Mouse (Mus musculus) neural tube, embryonic 12.5 days (tissue): Measurements from ENCODE around the gene Kxd1. TPM values are rescaled to one million over a fixed set of nuclear protein-coding genes. Genes with fewer than 3 reads are reported as not detected.

ENCODE experiments used
- ATAC-seq: fragments of 200-750 bp; cut with Nextera tagmentation; 2 replicates; pipeline ENCODE4 v1.8.0; 2017; ENCODE audit warnings: low read depth, mild to moderate bottlenecking, moderate TSS enrichment, moderate library complexity; ENCODE audit not compliant: low FRiP score
- H3K27ac ChIP-seq: fragments of 300-500 bp; sonication (generic); 2 replicates; pipeline ENCODE4 v1.5.1; 2016
- H3K27me3 ChIP-seq: fragments of 300-500 bp; sonication (generic); replicated peaks from 2 replicates; pipeline ENCODE4 v1.6.1; 2016; ENCODE audit warnings: mild to moderate bottlenecking
- H3K36me3 ChIP-seq: fragments of 300-500 bp; sonication (generic); 2 replicates; pipeline ENCODE4 v1.6.1; 2016; ENCODE audit warnings: mild to moderate bottlenecking
- H3K4me1 ChIP-seq: fragments of 300-500 bp; sonication (generic); 2 replicates; pipeline ENCODE4 v1.6.1; 2016
- H3K4me2 ChIP-seq: fragments of 300-500 bp; sonication (generic); replicated peaks from 2 replicates; pipeline ENCODE4 v1.6.1; 2016; ENCODE audit warnings: mild to moderate bottlenecking
- H3K4me3 ChIP-seq: fragments of 300-500 bp; sonication (generic); 2 replicates; pipeline ENCODE4 v1.5.1; 2016
- H3K9ac ChIP-seq: fragments of 300-500 bp; sonication (generic); 2 replicates; pipeline ENCODE4 v1.6.1; 2016; ENCODE audit warnings: mild to moderate bottlenecking
- H3K9me3 ChIP-seq: fragments of 300-500 bp; sonication (generic); 2 replicates; pipeline ENCODE4 v1.6.1; 2016; ENCODE audit warnings: mild to moderate bottlenecking
- WGBS: fragments of 180-500 bp; shearing (Covaris S2); methylation state at CpG from one replicate; pipeline ENCODE4 v1.1.7; 2016; 5-methylcytosine and 5-hydroxymethylcytosine counted together
- polyA plus RNA-seq: library from polyadenylated mRNA; unstranded; fragments of >200 nt; fragmentation: Nextera tagmentation; extraction: Ambion mirVana; gene quantifications from 2 replicates; pipeline ENCODE4 v1.2.1, GENCODE M21; 2016

Kxd1 gene
- polyA plus RNA-seq, 1 experiment from 2014 or later = 50.3 TPM

DNA sequence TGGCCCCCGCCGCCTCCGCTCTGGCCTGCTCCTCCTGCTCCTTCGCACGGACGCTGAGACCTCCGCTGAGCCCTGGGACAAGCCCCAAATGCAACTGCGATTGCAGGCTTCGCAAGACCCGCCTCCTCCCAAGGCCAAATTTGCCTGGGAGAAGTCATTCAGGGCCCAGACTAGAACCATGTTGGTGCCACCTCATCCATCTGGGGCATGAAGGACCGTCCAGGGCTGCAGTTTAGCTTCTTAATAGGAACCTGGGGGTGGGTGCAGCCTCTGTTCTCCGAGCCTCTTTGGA lies 32.0 kb downstream of the Kxd1 start:
- peaks cover 38% of the 10 kb centered on the region for H3K4me1 ChIP-seq
- ATAC-seq = no peak
- H3K27ac ChIP-seq = no peak overlapping the region
- peak overlapping the region; percentile 23; the same call in 1 of the 2 replicates for H3K4me2 ChIP-seq
- WGBS = 5% methylated on average over 12 of the region's 12 CpGs
- no peaks in the 10 kb centered on the region for H3K9me3 ChIP-seq
- H3K36me3 ChIP-seq = no peaks in the 10 kb centered on the region
- peaks cover 99% of the 10 kb centered on the region for H3K27me3 ChIP-seq
- no peak overlapping the region for H3K9ac ChIP-seq
- H3K4me3 ChIP-seq = peak overlapping the region; percentile 17

DNA sequence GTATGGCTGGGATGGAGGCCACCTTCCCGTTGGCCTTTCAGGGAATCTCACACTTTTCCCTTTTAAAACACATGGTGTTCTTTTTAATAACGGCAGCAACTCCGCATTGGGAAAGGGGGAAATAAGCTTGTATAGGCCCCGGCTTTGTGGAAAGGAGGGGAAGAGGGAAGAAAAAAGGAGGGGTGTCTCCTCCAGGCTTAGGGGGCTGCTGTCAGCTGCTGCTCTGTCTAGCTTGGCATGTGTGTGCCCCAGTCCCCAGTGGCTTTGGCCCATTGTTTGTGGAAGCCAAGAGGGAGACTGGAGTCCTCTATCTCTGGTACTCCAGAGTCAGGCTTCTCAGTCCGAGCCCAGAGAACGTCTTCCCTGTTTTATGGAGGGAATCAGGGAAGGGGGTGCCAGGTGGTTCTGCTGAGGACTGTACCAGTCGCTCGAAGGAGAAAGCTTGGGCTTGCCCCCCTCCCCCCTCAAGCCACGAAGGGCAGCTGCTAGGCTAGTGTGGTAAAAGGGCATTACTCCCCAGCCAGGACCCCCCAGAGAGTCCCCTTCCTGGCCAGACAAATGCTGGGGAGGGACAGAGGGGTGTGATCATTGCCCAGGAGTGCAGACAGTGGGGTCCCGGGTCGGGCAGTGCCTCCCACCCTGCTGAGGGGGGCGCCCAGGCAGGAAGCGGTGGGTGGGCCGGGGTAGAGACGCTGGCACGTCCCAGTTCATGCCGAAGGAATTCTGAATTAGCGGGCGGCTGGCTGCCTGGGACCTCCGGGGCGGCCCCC lies 32.6 kb downstream of the Kxd1 start:
- whole genome bisulfite sequencing = 2% methylated on average over 21 of the region's 21 CpGs
- Histone ChIP-seq H3K9ac (no peak overlapping the region), H3K4me2 (peak overlapping the region; percentile 23; the same call in 1 of the 2 replicates), H3K4me1 (peaks cover 38% of the 10 kb centered on the region), H3K4me3 (peak overlapping the region; percentile 17), H3K9me3 (no peaks in the 10 kb centered on the region), H3K27ac (no peak overlapping the region), H3K36me3 (no peaks in the 10 kb centered on the region), H3K27me3 (peaks cover 99% of the 10 kb centered on the region)
- no peak for ATAC-seq

DNA sequence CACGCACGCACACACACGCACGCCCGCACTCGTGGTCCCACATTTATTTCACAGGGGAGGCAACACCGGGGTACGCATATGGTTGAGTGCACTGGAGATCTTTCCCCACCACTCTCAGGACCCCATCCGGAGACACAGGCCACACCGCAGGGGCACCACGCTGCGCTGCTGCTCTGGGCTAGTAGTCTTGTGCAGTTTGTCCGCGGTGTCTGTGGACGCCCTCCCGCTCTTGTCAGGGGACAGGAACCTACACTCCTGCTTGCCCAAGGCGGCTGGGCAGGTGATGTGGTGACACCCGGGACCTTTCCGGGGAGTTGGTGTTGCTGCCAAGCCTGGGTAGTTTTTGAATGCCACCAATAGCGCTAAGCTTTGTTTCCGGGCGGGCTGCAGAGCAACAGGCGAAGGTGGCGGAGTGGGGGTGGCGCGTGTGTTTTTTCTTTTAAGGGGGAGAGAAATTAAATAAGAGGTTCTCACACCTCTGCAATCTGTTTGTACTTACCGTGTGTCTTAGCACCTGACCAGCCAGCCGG lies 33.3 kb downstream of the Kxd1 start:
- no peak overlapping the region for H3K27ac ChIP-seq
- H3K4me2 ChIP-seq = peak overlapping the region; percentile 60
- 2% methylated on average over 28 of the region's 28 CpGs for WGBS
- no peak overlapping the region for H3K9ac ChIP-seq
- ATAC-seq = no peak
- H3K4me3 ChIP-seq = peak overlapping the region; percentile 31; the same call in 1 of the 2 replicates
- no peaks in the 10 kb centered on the region for H3K36me3 ChIP-seq
- peaks cover 99% of the 10 kb centered on the region for H3K27me3 ChIP-seq
- no peaks in the 10 kb centered on the region for H3K9me3 ChIP-seq
- H3K4me1 ChIP-seq = peaks cover 42% of the 10 kb centered on the region

DNA sequence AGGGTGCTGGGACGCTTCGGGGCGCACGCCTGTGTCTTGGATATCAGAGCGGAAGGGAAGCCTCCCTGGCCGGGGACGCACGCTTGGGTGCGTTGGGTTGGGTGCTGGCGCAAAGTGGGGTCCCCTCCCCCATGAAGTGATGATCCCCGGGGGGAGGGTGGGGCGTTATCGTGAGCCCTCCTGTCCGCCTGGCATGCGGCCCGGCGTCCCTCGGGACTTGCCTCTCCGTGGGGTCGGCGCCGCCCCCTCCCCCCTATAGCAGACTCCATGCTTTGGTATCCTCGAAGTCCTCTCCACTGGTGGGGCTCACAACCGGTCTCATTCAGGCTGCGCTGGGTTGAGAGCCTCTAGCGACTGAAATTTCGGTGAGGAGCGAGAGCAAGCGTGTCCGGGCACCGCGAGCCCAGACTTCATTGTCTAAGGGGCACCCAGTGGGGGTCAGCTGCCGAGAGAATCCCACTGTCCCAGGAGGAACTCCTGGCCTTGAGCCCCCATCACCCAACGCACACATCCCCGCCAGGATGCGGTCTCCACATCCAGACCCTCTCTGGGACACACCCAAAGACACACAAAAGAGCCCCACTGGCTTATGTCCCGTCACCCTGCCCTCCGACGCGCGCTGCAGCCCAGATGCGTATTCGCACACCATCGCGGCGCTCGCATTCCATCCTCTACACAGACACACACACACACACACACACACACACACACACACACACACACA lies 33.9 kb downstream of the Kxd1 start:
- Histone ChIP-seq H3K4me2 (peak overlapping the region; percentile 60), H3K4me1 (peaks cover 47% of the 10 kb centered on the region), H3K4me3 (peak overlapping the region; percentile 31; the same call in 1 of the 2 replicates), H3K9me3 (no peaks in the 10 kb centered on the region), H3K36me3 (no peaks in the 10 kb centered on the region), H3K27me3 (peaks cover 99% of the 10 kb centered on the region), H3K9ac (0 out of 2 replicates have a peak overlapping the region, but pooled peaks have one; percentile 5), H3K27ac (no peak overlapping the region)
- ATAC-seq = no peak
- WGBS = under 1% methylated on average over 47 of the region's 47 CpGs

DNA sequence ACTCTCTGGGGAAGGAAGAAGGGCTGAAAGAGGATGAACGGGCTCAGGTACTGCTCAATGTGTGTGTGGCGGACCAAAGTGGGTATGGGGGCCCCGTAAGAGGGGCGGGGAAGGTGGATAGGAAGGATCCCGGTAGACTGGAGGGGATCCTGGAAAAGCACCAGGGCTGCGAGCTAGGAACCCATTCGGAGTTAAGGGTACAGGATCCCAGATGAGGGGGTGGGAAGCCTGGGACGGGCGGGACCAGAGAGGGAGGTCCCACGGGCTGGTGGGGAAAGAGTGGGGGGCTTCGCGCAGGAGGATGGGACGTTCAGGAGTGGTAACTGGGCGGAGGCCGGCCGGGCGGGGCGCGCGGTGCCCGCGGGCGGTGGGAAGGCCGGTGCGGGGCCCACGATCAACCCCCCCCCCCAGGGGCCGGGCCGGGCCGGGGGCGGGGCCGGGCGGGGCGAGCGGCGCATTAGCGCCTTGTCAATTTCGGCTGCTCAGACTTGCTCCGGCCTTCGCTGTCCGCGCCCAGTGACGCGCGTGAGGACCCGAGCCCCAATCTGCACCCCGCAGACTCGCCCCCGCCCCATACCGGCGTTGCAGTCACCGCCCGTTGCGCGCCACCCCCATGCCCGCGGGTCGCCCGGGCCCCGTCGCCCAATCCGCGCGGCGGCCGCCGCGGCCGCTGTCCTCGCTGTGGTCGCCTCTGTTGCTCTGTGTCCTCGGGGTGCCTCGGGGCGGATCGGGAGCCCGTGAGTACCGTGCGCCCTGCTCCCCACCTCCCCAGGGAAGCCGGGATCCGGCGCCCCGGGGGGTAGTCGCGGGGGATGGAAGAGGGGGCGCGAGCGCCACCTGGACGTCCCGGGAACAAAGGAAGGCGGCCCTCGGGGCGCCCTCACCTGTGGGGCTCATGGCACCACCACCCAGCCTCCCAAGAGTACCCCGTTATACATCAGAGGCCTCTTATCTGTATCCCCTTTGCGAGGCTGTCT lies 34.8 kb downstream of the Kxd1 start, which contains the start of gene Crlf1:
Gene Crlf1 (plus strand): TSS at position 495 of the 977 bp plus-strand sequence.
- H3K4me1 ChIP-seq = peaks cover 55% of the 10 kb centered on the region
- peaks cover 99% of the 10 kb centered on the region for H3K27me3 ChIP-seq
- peak within 1 kb of the TSS; percentile 36 for H3K9ac ChIP-seq
- peak within 1 kb of the TSS; percentile 60 for H3K4me2 ChIP-seq
- H3K4me3 ChIP-seq = peak within 1 kb of the TSS; percentile 31
- ATAC-seq = peak; percentile 14; the same call in 1 of the 2 replicates
- no peaks in the 10 kb centered on the region for H3K36me3 ChIP-seq
- H3K9me3 ChIP-seq = no peaks in the 10 kb centered on the region
- no peak within 1 kb of the TSS for H3K27ac ChIP-seq
- WGBS = under 1% methylated on average over 72 of the region's 93 CpGs

DNA sequence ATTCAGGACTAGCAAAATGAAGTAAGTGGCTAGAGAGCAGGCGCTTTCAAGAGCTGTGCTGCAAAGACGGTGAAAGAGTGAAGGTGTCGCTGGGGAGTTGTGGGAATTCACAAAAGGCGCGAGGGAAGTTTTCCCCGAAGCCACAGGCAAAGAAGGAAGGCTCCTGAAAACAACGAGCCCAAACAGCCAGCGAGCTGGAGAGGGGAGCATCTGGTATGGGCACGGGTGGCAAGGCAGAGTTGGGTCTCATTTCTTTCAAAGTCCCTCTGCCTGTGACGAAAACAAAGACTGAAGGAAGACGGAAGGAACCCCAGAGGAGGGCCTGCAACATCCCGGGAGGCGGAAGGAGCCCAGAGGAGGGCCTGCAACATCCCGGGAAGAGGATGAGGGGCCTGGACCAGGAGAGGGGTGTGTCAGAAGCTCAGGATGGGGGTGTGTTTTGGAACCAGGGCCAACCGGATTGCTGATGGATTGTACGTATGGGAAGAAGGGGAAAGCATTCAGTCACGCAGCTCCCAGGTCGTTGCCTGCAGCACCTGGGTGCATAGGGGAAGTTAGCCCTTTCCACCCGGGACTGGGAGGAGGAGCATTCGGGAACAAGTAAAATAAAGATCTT lies 36.8 kb downstream of the Kxd1 start:
- Histone ChIP-seq H3K4me2 (no peak overlapping the region; the same call in 1 of the 2 replicates), H3K9ac (no peak overlapping the region), H3K36me3 (no peaks in the 10 kb centered on the region), H3K27me3 (peaks cover 100% of the 10 kb centered on the region), H3K4me1 (peaks cover 62% of the 10 kb centered on the region), H3K27ac (no peak overlapping the region), H3K9me3 (no peaks in the 10 kb centered on the region), H3K4me3 (no peak overlapping the region)
- no peak for ATAC-seq
- WGBS = 2% methylated on average over 20 of the region's 20 CpGs

DNA sequence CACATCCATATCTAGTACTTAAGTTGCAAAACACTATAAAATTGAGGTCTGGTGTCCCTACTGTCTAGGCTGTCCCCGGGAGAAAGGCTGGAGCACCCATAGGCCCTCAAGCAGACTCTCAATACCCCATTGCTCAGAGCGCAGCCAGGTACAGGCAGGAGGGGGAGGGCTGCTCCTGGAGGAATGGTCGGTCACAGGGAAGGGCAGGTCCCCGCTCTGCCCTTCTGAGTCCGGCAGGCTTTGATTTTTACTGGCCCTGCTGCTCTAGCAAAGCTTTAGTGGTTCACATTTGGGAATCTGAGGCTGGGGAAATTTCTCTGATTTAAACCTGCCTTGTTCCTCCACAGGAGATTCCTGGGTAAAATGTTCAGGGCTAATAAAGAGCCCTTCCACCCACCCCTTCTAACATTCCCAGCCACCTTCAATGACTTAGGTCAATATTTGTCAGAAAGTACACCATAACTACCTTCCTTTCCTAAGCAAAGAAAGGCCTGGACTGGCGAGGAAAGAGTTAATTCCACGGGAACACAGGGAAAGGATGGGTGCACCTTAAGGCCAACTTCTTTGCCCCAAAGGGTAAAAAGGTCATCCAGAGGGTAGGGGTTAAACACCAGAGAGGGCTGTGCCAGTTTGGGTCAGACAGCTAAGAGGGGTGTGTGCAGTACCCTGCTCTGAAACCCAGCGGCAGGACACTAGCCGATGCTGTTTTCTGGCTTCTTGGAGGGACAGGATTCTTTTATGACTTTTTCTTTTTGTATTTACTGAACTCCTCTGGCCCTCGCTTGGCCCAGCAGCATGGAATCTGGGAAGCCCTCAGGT lies 37.5 kb downstream of the Kxd1 start:
- Histone ChIP-seq H3K36me3 (no peaks in the 10 kb centered on the region), H3K27ac (no peak overlapping the region), H3K9me3 (no peaks in the 10 kb centered on the region), H3K9ac (no peak overlapping the region), H3K4me2 (no peak overlapping the region), H3K4me1 (peaks cover 57% of the 10 kb centered on the region), H3K27me3 (peaks cover 100% of the 10 kb centered on the region), H3K4me3 (no peak overlapping the region)
- WGBS = 7% methylated on average over 10 of the region's 10 CpGs
- ATAC-seq = no peak

DNA sequence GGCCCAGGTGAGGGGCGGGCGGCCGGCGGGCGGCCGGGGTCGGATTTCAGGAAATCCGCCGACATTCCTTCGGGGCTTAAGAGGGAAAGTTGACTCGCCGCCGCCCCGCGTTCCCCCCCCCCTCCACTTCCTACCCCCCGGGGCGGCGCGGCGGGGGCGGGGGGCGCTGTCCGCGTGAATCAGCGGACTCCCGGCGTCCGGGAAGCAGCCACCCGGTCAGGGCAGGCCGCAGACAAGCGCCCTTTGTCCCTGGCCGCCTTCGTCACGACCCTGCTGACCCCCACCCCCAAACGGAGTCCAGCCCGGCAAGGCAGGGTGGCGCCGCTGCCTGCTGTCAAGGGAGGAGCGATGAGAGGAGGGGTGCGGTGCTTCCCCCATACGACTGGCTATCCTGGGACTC lies 38.2 kb downstream of the Kxd1 start:
- Histone ChIP-seq H3K27ac (no peak overlapping the region), H3K9ac (no peak overlapping the region), H3K9me3 (no peaks in the 10 kb centered on the region), H3K27me3 (peaks cover 100% of the 10 kb centered on the region), H3K4me1 (peaks cover 51% of the 10 kb centered on the region), H3K4me3 (peak overlapping the region; percentile 19; the same call in 1 of the 2 replicates), H3K36me3 (no peaks in the 10 kb centered on the region), H3K4me2 (peak overlapping the region; percentile 66)
- 1% methylated on average over 34 of the region's 41 CpGs for WGBS
- no peak for ATAC-seq

DNA sequence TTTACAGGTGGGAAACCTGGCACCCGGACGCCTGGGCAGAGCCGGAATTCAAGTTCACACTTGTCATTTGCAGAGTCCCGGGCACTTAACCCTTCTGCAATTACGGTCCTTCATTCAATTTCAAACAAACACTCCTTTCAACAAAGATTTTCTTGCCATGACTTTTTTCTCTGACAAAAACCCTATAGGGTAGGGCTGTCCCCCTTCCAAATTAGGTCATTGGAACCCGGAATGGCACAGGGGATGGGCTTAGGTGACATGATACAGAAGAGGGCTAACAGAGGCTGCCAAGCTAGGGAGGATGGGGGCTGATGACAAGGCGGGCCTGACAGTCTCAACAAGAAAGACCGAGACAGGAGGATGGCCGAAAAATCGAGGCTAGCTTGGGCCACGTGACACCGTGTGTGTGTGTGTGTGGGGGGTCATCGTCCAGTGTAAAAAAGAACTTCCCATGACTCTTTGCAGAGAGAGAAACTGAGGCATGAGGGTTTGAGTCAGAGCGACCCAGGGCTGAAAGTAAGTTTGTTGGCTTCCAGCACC lies 38.8 kb downstream of the Kxd1 start:
- Histone ChIP-seq H3K27ac (no peak overlapping the region), H3K36me3 (no peaks in the 10 kb centered on the region), H3K4me1 (peaks cover 46% of the 10 kb centered on the region), H3K27me3 (peaks cover 100% of the 10 kb centered on the region), H3K4me3 (peak overlapping the region; percentile 27), H3K4me2 (peak overlapping the region; percentile 66), H3K9me3 (no peaks in the 10 kb centered on the region), H3K9ac (no peak overlapping the region)
- WGBS = 1% methylated on average over 14 of the region's 14 CpGs
- ATAC-seq = no peak

DNA sequence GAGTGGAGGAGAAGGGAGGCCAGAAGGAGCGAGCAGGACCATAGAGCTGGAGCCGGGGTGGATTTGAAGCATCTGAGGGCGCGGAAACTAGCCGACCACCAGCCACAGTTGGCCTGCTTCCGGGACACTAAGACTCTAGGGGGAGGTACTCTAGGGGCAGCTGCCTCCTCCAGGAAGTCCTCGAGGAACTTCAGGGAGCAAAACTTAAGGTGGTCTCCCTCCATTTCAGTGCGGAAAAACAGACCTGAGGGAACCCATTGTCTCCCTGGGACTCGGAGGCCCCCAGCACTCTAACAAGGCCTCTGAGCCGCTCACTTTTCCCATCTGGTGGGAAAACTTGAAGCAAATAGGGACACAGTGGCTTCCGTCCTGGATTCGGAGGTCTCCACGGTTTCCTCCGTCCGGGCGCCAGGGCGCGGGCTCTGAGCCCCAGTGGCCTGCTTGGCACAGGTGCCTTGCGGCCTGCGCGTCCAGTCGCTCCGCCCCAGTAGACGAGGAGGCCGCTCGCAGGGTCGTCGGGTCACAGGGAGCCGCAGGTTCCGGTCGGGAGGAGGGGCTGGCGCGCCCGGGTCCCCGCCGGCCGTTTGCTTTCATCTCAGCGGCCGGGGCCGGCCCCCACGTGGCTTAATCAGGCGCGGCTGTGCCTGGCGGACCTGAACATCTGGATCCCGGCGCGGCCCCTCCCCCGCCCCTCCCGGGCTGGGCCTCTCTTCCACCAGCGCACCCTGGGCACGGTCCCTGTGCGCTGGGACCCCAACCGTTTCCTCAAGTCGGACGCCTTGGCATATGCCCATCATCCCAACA lies 39.6 kb downstream of the Kxd1 start:
- no peaks in the 10 kb centered on the region for H3K36me3 ChIP-seq
- peaks cover 98% of the 10 kb centered on the region for H3K27me3 ChIP-seq
- H3K4me3 ChIP-seq = peak overlapping the region; percentile 27
- H3K4me2 ChIP-seq = peak overlapping the region; percentile 66
- peak overlapping the region; percentile 1; the same call in 1 of the 2 replicates for H3K9ac ChIP-seq
- H3K27ac ChIP-seq = no peak overlapping the region
- peaks cover 37% of the 10 kb centered on the region for H3K4me1 ChIP-seq
- ATAC-seq = peak; percentile 2; the same call in 1 of the 2 replicates
- 3% methylated on average over 55 of the region's 55 CpGs for WGBS
- H3K9me3 ChIP-seq = no peaks in the 10 kb centered on the region
